Mouse (Mus musculus) left cerebral cortex, postnatal 25 days (tissue): ENCODE results near the gene Ttc39b. TPM values are rescaled to one million over a fixed set of nuclear protein-coding genes. Genes with fewer than 3 reads are reported as not detected.

Experiments
- total RNA-seq, 2 experiments: library from RNA; stranded (reverse); gene quantifications; 2 replicates each; pipeline ENCODE4 v1.2.3; 2021

Ttc39b gene
- total RNA-seq, 2 experiments from 2014 or later: 61.7 to 66.5 TPM

Other genes starting within 250 kb of the Ttc39b start
- 10 to 100 TPM; 38.4 to 41.1 TPM for gene Snapc3, start 93.5 kb upstream of the Ttc39b start, total RNA-seq
- 100 to 1,000 TPM; 191 to 194 TPM for gene Psip1, start 162.2 kb upstream of the Ttc39b start, total RNA-seq
- 1 to 10 TPM; 3.3 to 3.8 TPM for gene Ccdc171, start 201.3 kb upstream of the Ttc39b start, total RNA-seq